Mouse (Mus musculus): Measurements from ENCODE around the gene Thy1.
A peak's percentile ranks its signal among the peaks of the same experiment; 100 is the strongest.

Thy1 gene

DNA sequence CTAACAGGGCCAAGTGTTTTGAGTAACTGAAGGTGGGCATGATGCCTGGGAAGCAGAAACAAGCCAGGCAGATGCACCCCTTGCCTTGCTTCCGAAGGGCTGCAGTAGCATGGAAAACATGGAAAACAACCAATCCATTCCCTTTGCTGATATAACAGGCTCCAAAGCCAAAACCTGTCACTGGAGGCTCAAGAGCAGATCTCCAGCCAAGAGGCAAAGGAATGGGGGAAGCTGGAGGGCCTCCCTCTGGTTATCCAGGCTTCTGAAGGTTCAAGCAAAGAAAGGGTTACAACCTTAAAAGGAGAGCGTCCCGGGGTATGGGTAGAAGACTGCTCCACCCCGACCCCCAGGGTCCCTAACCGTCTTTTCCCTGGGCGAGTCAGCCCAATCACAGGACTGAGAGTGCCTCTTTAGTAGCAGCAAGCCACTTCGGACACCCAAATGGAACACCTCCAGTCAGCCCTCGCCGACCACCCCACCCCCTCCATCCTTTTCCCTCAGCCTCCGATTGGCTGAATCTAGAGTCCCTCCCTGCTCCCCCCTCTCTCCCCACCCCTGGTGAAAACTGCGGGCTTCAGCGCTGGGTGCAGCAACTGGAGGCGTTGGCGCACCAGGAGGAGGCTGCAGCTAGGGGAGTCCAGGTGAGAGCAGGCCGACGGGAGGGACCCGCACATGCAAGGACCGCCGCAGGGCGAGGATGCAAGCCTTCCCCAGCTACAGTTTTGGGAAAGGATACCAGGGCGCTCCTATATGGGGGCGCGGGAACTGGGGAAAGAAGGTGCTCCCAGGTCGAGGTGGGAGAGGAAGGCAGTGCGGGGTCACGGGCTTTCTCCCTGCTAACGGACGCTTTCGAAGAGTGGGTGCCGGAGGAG lies at the start of gene Thy1:
TSS of gene Thy1 (plus strand) at position 549 of the 872 bp plus-strand sequence.
- DNase-seq = peak; percentile 93

DNA sequence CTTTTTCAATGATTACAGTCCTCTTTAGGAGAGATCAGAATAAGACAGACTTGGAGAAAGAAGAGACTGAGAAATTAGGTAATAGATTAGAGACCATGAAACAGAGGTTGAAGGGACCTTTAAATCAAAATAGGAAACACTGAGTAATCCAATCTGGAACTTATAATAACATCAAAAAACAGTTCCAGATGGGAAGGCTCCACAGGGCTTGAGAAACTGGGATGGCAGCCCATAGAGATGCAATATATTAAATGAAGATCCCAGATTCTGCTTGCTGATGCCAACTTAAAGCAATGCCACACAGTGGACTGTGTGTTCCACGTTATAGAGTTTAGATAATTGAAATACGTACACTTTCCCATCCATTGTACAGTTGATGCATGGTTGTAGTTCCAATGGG lies 45.5 kb upstream of the Thy1 start:
- no peak for DNase-seq

DNA sequence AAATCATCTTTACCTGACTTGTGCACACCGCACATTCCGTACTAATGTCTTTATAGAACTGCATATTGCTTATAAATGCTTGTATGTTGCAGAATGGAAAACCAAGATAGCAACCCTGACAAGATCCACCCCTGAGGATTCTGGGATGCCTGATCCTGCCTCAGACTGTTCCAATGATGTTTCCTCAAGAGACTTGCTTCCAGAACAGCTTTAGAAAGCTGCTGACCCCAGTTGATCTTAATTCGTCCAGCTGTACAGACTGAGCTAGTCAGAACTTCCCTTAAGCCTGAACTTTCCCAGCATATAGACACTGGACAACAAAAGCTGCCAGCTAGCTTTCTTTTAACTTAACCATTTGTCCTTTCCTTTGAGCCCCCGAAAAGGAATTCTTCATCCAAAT lies 44.3 kb upstream of the Thy1 start:
- DNase-seq = no peak

DNA sequence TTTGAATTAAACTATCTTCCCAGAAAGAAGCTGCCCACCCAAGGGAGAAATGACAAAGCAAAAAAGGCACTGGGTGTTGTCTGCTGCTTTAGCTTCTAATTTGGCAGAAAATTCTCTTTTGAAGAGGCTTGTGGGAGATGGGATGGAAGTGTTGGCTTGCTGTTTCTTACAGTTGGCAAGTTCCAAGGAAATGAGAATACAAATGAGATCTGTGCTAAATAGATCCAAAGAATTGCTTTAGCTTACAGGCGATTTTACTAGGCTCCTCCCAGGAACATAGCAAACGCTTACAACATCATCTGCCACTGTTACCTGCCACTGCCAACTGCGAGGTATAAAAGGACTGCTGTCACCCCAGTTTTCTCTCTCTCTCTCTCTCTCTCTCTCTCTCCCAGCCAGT lies 38.8 kb upstream of the Thy1 start:
- no peak for DNase-seq

DNA sequence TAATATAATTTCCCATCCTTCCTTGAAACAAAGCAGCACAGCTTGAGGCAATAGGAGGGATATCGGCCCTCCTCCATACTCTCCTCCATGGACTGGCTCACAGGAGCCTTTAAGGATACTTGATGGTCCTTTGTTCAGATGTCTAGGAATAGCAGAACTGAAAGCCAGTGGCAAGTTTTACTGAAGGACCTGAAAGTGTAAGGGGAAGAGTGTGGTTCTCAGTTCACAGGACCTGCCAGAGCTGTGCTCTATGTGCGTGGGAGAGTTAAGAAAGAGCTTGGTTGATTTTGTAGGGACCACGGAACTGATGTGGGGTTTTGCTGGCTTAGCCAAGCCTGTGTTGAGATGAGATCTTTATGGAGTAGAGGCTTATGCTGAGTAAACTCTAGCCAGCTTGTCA lies 37.9 kb upstream of the Thy1 start:
- DNase-seq = no peak

DNA sequence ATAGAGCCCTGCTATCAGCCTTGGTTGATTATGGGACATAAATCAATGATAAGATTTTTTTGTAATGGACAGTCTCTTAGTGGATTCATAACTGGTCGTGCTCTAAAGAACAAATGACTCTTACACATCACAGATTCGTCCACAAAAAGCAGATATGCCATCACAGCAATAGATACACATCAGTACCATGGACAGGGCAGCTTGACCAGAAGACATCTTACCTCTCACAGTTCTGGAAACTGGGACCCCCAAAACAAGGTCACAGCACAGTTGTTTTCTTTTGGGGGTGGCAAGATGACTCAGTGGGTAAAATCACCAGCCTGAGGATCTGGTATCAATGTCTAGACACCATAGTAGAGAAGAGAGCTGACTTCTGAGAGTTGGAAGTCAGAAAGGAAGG lies 35.9 kb upstream of the Thy1 start:
- DNase-seq = no peak

DNA sequence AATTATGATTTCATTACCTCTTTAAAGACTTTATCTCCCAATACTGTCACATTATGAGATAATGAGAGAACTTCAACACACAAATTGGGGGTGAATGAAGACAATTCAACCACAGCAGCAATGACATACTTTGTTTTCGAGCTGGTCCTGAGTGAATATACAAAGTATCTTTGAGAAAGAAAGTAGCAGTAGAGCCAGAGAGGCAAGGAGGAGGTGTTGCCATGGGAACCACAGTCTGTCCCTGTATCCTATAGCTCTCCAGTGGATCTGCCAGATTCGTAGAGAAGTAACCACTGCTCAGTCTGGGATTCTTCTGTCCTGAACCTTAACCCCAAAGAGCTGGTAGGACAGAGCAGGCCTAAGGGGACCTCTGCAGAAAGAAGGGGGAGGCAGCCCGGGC lies 35.2 kb upstream of the Thy1 start:
- no peak for DNase-seq

DNA sequence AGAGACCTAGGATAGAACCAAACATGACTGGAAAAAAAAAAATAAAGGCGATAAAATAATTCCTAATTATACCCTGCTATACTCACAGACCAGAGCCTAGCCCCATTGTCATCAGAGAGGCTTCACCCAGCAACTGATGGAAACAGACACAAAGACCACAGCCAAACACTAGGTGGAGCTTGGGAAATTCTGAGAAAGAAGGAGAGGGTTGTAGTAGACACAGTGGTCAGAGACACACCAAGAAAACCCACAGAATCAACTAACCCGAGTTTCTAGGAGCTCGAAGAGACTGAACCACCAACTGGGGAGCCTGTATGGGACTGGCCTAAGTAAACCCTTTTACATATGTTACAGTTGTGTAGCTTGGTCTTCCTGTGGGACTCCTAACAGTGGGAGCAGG lies 32.3 kb upstream of the Thy1 start:
- DNase-seq = no peak

DNA sequence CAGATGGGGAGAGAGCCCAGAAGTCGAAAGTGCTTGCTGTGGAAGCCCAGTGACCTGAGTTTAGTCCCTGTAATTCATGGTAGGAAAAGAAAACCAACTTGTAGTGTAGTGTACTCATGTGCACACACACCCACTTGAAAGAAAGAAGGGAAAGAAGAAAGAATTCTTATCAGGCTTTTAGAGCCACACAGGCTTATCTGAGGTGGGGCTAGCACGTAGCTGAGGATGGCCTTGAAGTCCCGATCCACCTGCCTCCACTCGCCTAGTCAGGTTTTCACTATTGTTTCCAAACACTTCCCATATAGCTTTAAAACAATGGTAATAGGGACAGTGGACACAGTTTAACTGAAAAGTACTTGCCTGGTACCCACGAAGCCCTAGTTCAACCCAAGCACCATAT lies 31.5 kb upstream of the Thy1 start:
- DNase-seq = no peak

DNA sequence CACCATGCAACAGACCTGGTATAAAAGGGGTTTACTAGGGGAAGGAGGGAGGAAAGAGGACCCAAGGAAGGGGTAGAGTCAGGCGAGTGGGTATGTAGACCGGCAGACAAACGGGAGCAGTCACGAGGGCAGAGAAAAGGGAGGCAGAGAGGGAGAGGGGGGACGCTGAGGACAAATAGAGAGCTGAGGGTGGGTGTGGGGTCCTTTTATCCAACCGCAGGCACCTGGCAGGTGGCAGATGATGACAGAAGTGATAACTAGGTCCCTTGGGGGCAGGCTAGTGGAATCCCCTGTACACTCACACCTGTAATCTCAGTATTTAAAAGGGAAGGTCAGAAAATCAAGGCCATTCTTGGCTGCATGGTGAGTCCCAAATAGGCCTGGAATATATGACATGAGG lies 31.0 kb upstream of the Thy1 start:
- DNase-seq = no peak

DNA sequence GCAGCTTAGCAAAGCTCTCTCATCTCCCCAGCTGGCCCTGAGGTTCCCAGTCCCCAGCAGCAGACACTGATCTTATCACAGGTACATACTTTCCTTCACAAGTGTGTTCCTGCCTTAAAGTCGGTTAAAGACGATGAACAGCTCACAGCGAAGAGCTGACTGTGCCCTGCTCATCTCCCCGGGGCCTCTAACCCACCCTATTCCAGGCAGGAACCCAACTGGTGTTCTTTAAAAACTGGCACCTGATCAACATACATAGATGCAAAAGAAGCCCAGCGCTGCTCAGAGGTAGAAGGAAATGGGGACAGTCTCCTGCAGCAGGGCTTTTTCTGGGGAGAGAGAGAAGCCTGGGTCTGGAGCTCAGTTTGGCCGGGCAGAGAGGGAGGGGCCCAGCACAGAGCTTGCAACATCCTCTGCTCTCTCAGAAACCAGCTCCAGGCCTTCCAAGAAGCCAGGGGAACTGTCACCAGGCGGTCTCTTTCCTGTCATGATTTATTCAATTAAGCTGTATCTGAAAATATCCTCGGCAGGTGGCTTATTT lies 30.4 kb upstream of the Thy1 start:
- no peak for DNase-seq

DNA sequence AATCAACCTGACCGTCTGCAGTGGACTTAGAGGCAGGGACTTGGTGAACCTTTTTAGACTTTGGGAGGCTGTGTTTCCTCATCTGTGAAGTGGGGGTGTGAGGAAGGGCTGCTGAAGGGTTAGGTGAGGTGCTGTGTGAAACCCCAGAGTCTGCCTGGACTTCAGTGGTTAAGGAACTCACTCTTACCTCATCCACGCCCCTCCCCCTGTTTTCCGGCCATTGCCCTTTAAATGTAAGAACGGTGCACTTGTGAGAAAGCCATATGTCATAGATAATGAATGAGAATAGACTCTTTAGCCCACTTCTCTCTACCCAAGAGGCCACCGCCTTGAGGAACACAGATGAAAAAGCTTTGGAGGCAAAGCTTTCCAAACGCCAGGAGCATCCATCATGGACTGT lies 29.4 kb upstream of the Thy1 start:
- DNase-seq = no peak

DNA sequence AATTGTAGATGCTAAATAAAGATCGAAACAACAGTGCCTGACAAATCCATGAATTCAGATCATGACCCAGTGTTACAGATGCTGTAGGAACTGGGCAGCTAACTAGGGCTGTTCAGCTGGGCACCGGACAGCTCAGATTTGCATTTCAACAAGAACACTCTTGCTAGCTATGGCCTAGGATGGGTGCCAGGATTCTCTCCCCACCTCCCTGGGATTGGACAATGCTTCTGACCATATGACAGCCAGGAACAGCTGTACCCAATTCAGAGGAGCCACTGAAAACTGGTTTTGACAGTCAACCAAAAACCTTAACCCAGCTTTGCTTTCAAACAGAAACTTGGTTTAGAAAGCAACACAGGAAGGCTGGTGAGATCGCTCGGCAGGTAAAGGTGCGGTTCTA lies 26.9 kb upstream of the Thy1 start:
- DNase-seq = no peak

DNA sequence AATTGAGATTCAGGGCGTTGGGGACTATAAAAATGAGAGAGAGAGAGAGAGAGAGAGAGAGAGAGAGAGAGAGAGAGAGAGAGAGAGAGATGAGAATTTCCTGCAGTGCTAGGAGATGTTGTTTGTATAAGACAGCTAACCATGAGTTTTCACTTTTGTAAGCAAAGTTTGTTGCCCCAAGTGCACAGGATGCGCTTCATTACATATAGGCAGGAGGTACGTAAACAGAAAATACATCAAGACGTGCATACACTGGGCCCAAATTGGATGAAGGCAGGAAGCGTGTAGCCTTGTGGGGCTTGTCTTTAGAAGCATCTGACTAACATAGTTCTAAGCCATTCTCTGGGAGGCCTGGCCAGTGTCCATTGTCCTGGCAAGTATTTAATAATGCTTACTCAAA lies 25.3 kb upstream of the Thy1 start:
- DNase-seq = no peak

DNA sequence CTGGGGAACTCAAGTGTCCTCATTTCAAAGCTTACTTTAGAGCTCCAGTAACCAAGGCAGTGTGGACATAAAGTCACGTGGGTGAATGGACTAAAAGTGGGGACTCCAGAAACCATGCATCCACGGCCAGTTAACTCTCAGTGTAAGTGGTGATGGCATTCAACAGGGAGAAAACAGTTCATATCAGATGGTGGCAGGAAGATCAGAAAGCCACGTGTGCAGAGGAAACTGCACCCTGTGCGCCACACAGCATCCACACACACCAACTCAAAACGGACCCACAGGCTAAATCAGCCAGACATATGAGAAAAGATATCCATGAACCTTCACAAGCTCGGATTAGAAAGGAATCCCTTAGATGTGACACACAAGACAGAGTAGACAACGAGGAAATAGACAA lies 23.2 kb upstream of the Thy1 start:
- no peak for DNase-seq

DNA sequence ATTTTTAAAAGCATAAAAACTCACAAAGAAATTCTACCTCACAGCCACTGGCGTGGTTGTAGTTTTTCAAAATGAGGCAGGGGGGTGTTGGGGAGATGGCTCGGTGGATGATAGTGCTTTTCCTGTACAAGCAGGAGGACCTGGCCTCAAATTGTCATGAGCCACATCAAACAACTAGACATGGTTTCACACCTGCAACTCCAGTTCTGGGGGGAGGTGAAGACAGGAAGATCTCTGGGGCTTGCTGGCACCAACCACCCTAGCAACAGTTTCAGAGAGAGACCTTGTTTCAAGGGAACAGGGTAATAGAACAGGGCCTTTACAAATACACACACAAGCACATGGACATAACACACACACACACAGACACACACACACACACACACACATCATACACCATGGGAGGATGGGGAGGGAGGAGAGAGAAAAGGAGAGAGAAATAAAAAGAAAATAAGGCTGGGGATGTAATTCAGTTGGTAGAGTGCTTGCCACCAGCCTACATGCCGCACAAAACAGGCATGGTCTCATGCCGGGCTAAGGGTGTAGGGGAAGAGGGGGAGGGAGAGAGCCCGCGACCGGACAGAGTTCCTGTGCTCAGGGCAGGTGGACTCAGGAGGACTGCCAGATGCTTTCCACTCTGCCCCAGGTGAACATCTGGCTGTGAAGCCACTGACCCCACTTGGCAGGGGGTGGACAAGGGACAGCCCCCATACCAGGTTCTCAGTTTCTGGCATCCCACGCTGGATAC lies 20.9 kb upstream of the Thy1 start:
- DNase-seq = no peak

DNA sequence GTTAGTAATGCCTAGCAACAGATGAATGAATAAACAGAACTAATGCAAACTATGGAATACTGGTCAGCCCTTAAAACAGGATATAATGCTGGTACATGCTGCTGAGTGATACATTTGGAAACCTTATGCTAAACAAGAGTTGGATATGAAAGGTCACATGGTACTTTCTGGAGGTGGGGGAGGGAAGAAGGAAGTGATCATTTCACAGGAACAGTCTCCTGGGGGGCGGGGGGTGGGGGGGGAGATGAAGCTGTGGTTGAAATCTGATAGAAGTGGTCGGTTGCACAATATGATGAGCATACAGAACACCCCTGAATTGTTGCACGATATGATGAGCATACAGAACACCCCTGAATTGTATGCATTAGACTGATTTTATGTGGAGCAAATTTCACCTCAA lies 19.1 kb upstream of the Thy1 start:
- no peak for DNase-seq

DNA sequence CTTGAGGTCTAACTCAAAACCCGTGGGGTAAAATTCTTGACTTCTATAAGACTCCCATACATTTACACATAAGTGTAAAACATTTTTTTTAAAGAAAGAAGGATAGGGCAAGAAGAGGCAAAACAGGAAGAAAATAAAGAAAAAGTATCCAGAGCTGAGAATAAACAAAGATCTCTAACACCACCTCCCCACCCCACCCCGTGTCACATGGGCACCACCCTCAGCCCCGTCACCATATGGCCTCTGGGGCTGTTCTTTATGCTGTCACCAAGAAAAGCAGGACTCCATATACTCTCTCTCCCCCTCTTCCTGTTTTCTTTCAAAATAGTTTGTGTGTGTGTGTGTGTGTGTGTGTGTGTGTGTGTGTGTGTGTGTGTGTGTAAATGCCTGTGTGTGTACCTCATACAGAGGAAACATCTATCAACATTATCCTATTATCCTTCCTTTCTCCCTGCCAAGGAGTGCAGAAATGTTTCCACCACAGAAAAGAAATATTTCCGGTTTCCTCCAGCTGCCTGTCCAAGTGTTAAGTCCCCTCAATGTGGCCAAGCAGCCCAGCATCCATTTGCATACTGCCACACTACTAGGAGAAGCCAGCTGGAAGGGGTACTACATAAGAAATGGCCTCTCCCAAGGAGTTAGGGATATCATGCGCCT lies 13.5 kb upstream of the Thy1 start:
- no peak for DNase-seq

DNA sequence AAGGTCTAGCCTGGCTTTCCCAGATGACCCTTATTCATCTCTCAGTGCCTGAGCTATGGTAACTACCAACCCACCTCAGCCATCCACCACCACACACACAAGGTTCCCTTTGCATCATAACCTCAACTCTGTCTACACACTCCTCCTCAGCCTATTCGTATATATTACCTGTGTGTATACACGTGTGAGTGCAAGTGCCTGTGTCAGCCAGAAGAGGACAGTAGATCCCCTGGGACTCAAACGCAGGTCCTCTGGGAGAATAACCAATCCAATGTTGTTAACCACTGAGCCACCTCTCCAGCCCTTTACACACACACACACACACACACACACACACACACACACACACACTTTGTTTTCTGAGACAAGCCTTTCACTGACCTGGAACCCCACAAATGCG lies 12.5 kb upstream of the Thy1 start:
- DNase-seq = no peak

DNA sequence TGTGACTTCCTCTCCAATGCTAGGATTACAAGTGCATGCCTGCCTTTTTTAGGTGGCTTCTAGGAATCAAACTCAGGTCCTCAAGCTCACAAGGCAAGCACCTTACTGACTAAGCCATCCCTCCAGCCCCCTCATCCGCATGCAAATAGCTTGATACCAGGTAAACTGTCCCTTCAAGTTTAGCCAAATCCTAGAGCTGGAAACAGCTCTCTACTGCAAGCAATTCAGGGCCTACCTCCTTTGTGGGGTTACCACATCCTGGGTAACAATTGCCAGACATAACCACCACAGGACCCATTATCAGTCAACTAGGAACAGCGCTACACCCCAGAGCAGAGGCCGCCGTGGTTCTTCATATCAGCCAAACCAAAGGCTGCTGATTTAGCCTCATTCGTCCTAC lies 12.1 kb upstream of the Thy1 start:
- no peak for DNase-seq

DNA sequence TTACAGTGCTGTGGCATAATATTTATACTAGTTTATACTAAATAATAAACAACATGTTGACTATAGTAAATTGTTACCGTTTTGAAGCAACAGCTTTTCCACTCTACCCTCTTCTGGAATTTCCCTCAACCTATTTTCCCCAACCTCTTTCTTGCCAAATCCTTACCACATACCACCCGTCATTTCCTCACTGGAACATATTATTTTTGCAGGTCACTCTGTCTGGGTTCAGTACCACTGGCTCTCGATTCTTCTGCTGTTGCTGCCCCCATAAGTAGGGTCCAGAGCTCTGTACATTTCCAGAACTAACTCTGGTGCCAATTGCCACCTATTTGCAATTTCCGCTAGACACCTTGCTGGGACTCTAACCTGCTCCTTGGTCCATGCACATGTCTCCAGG lies 11.2 kb upstream of the Thy1 start:
- no peak for DNase-seq

DNA sequence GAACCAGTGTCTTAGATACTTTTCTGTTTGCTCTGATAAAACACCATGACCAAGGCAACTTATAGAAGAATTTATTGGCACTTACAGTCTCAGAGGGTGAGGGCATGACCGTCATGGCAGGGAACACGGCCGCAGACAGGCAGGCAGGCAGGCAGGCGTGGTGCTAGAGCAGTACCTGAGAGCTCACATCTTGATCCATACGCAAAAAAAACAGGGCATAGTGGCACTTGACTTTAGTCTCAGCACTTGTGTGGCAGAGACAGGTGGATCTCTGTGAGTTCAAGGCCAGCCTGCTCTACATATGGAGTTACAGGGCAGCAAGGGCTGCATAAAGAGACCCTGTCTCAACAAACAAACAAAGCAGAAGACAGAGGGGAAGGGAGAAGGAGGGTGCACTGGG lies 9.9 kb upstream of the Thy1 start:
- DNase-seq = no peak

DNA sequence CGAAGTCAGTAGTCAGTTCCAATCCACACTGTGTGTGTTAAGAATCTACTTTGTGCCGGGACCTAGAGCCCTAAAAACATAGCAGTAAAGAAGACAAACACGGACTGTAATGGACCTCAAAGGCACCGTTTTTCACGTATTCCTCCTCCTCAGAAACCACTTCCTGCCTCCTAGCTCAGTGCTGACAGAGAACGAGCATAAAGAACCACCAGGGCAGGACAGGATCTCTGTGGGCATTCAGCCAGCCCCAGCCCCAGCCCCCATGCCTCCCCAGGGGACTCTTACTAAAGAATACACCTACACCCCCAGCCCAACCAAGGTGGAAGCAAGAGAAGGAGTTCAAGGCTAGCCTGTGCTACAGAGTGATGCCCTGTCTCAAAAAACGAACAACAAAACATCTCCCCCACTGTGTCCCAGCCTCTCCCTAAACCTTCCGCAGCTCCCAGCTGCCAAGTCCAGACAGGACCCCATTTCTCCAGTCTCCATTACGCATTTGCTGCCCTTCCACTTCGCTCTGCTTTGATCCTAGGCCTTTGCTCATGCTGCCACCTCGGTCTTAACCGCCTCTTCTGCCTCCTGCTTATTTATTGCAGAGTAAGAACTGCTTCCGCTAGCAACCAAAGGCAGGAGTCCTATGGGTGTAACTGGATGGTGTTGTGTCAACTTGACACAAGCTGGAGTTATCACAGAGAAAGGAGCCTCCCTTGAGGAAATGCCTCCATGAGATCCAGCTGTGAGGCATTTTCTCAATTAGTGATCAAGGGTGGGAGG lies 9.0 kb upstream of the Thy1 start:
- no peak for DNase-seq

All from cerebellum, adult 11 months (tissue).